Mouse (Mus musculus) liver, embryonic 11.5 days (tissue): ENCODE results near the gene Ddx46. TPM values are rescaled to one million over a fixed set of nuclear protein-coding genes. Genes with fewer than 3 reads are reported as not detected.

Experiments used
- ATAC-seq: fragments of 200-750 bp; cut with Nextera tagmentation; replicated peaks from 2 replicates; pipeline ENCODE4 v1.8.0; 2017; ENCODE audit warnings: moderate number of reproducible peaks, mild to moderate bottlenecking, moderate TSS enrichment, moderate library complexity; ENCODE audit not compliant: low FRiP score
- DNase-seq: peaks from one replicate; pipeline ENCODE4 v3.0.0-alpha.2; 2017; ENCODE audit warnings: low spot score
- H3K27ac ChIP-seq: fragments of 300-500 bp; sonication (generic); 2 replicates; pipeline ENCODE4 v1.5.1; 2014; ENCODE audit warnings: mild to moderate bottlenecking, low read depth, low read length, control low read depth
- H3K27me3 ChIP-seq: fragments of 300-500 bp; sonication (generic); replicated peaks from 2 replicates; pipeline ENCODE4 v1.6.1; 2014; ENCODE audit warnings: low read length, mixed read lengths; ENCODE audit not compliant: control insufficient read depth, insufficient read depth
- H3K36me3 ChIP-seq: fragments of 300-500 bp; sonication (generic); 2 replicates; pipeline ENCODE4 v1.6.1; 2014; ENCODE audit warnings: mild to moderate bottlenecking, low read length, moderate library complexity, mixed read lengths; ENCODE audit not compliant: control insufficient read depth, insufficient read depth
- H3K4me1 ChIP-seq: fragments of 300-500 bp; sonication (generic); replicated peaks from 2 replicates; pipeline ENCODE4 v1.6.1; 2014; ENCODE audit warnings: low read length, mixed read lengths; ENCODE audit not compliant: control insufficient read depth, insufficient read depth
- H3K4me2 ChIP-seq: fragments of 300-500 bp; sonication (generic); 2 replicates; pipeline ENCODE4 v1.6.1; 2014; ENCODE audit warnings: mild to moderate bottlenecking, control low read depth, moderate library complexity
- H3K4me3 ChIP-seq: fragments of 300-500 bp; sonication (generic); 2 replicates; pipeline ENCODE4 v1.5.1; 2014; ENCODE audit warnings: low read depth, low read length, control low read depth
- H3K9ac ChIP-seq: fragments of 300-500 bp; sonication (generic); 2 replicates; pipeline ENCODE4 v1.6.1; 2014; ENCODE audit warnings: low read depth, low read length, control low read depth
- H3K9me3 ChIP-seq: fragments of 300-500 bp; sonication (generic); 2 replicates; pipeline ENCODE4 v1.6.1; 2016; ENCODE audit warnings: low read length, inconsistent platforms, mixed read lengths; ENCODE audit not compliant: control insufficient read depth
- WGBS: fragments of 180-500 bp; shearing (Covaris S2); extraction: QIAGEN DNeasy Blood & Tissue Kit; methylation state at CpG from one replicate; pipeline ENCODE4 v1.1.7; 2014; 5-methylcytosine and 5-hydroxymethylcytosine counted together
- polyA plus RNA-seq: library from polyadenylated mRNA; unstranded; fragments of >200 nt; fragmentation: Nextera tagmentation; extraction: Ambion mirVana; gene quantifications from 2 replicates; pipeline ENCODE4 v1.2.1, GENCODE M21; 2014

Ddx46 gene
- polyA plus RNA-seq, 1 experiment from 2014 or later, result 54.0 TPM

- Histone ChIP-seq H3K4me3 (no peak overlapping the region), H3K27ac (no peak overlapping the region), H3K4me1 (no peaks in the 10 kb centered on the region), H3K9ac (no peak overlapping the region), H3K36me3 (peaks cover 17% of the 10 kb centered on the region; the same call in 1 of the 2 replicates), H3K9me3 (no peaks in the 10 kb centered on the region), H3K4me2 (no peak overlapping the region), H3K27me3 (no peaks in the 10 kb centered on the region)
- no peak for ATAC-seq
- no peak for DNase-seq
- WGBS, result 90% methylated on average over 2 of the region's 2 CpGs
Observed at GRCm38 (mm10) chr13:55721995-55722394, 87.2 kb downstream of the Ddx46 start.

GRCm38 (mm10) chr13:55726598-55727119 is 91.8 kb downstream of the Ddx46 start:
- H3K4me2 ChIP-seq, result peak overlapping the region; percentile 70
- peak overlapping the region; percentile 71 for H3K4me3 ChIP-seq
- no peaks in the 10 kb centered on the region for H3K9me3 ChIP-seq
- peak overlapping the region; percentile 97 for H3K27ac ChIP-seq
- DNase-seq (no peak), ATAC-seq (no peak)
- 6% methylated on average over 4 of the region's 4 CpGs for WGBS
- H3K4me1 ChIP-seq, result no peaks in the 10 kb centered on the region
- peak overlapping the region; percentile 83 for H3K9ac ChIP-seq
- H3K27me3 ChIP-seq, result no peaks in the 10 kb centered on the region
- H3K36me3 ChIP-seq, result peaks cover 4% of the 10 kb centered on the region; the same call in 1 of the 2 replicates

- Histone ChIP-seq H3K4me2 (peak within 1 kb of the TSS; percentile 70), H3K4me1 (no peaks in the 10 kb centered on the region), H3K36me3 (peaks cover 3% of the 10 kb centered on the region; the same call in 1 of the 2 replicates), H3K9ac (peak within 1 kb of the TSS; percentile 83), H3K27ac (peak within 1 kb of the TSS; percentile 97), H3K27me3 (no peaks in the 10 kb centered on the region), H3K9me3 (no peaks in the 10 kb centered on the region), H3K4me3 (peak within 1 kb of the TSS; percentile 71)
- under 1% methylated on average over 62 of the region's 73 CpGs for WGBS
- DNase-seq (peak; percentile 89), ATAC-seq (peak; percentile 87)
Observed at GRCm38 (mm10) chr13:55727120-55727838, 92.5 kb downstream of the Ddx46 start, which contains the start of gene Pcbd2. TSS of gene Pcbd2 (plus strand) at chr13:55727368.

- peak overlapping the region; percentile 97 for H3K27ac ChIP-seq
- peaks cover 3% of the 10 kb centered on the region; the same call in 1 of the 2 replicates for H3K36me3 ChIP-seq
- H3K27me3 ChIP-seq, result no peaks in the 10 kb centered on the region
- peak overlapping the region; percentile 71 for H3K4me3 ChIP-seq
- ATAC-seq (peak; percentile 77), DNase-seq (peak; percentile 78)
- 2% methylated on average over 19 of the region's 19 CpGs for WGBS
- H3K4me1 ChIP-seq, result no peaks in the 10 kb centered on the region
- peak overlapping the region; percentile 70 for H3K4me2 ChIP-seq
- peak overlapping the region; percentile 83 for H3K9ac ChIP-seq
- H3K9me3 ChIP-seq, result no peaks in the 10 kb centered on the region
Observed at GRCm38 (mm10) chr13:55727839-55728238, 93.0 kb downstream of the Ddx46 start.

GRCm38 (mm10) chr13:55730716-55731115 is 95.9 kb downstream of the Ddx46 start:
- Histone ChIP-seq H3K4me3 (no peak overlapping the region), H3K9ac (no peak overlapping the region), H3K4me1 (no peaks in the 10 kb centered on the region), H3K27me3 (no peaks in the 10 kb centered on the region), H3K4me2 (no peak overlapping the region), H3K9me3 (no peaks in the 10 kb centered on the region), H3K36me3 (no peaks in the 10 kb centered on the region; the same call in 1 of the 2 replicates), H3K27ac (no peak overlapping the region)
- no peak for ATAC-seq
- 89% methylated on average over 7 of the region's 7 CpGs for WGBS
- no peak for DNase-seq

Other genes with a start within 250 kb of the Ddx46 start
- not detected in 2 replicates for gene Slc34a1, start 236.8 kb upstream of the Ddx46 start, polyA plus RNA-seq
- gene Pfn3, start 219.8 kb upstream of the Ddx46 start, polyA plus RNA-seq, result not detected in 2 replicates
- 62.3 and 63.4 TPM in 2 replicates for gene F12, start 208.2 kb upstream of the Ddx46 start, polyA plus RNA-seq
- 45.8 and 49.0 TPM in 2 replicates for gene Grk6, start 190.0 kb upstream of the Ddx46 start, polyA plus RNA-seq
- 0.29 and 0.35 TPM in 2 replicates for gene Prr7, start 170.8 kb upstream of the Ddx46 start, polyA plus RNA-seq
- 64.9 and 69.0 TPM in 2 replicates for gene Dbn1, start 146.9 kb upstream of the Ddx46 start, polyA plus RNA-seq
- 86.4 and 94.6 TPM in 2 replicates for gene Pdlim7, start 121.4 kb upstream of the Ddx46 start, polyA plus RNA-seq
- gene Dok3, start 105.7 kb upstream of the Ddx46 start, polyA plus RNA-seq, result 4.3 and 6.0 TPM in 2 replicates
- gene Ddx41, start 98.4 kb upstream of the Ddx46 start, polyA plus RNA-seq, result 62.9 and 64.6 TPM in 2 replicates
- gene Fam193b, start 63.9 kb upstream of the Ddx46 start, polyA plus RNA-seq, result 18.7 and 25.3 TPM in 2 replicates
- 58.7 and 61.9 TPM in 2 replicates for gene Tmed9, start 61.3 kb upstream of the Ddx46 start, polyA plus RNA-seq
- 16.0 and 16.4 TPM in 2 replicates for gene B4galt7, start 35.1 kb upstream of the Ddx46 start, polyA plus RNA-seq
- 35.8 and 36.2 TPM in 2 replicates for gene Caml, start 12.0 kb upstream of the Ddx46 start, polyA plus RNA-seq
- 39.3 and 42.8 TPM in 2 replicates for gene B230219D22Rik, start 58.1 kb downstream of the Ddx46 start, polyA plus RNA-seq
- gene Txndc15, start 79.6 kb downstream of the Ddx46 start, polyA plus RNA-seq, result 49.9 and 50.2 TPM in 2 replicates
- 56.3 and 60.3 TPM in 2 replicates for gene Pcbd2, start 92.3 kb downstream of the Ddx46 start, polyA plus RNA-seq
- not detected in 2 replicates for gene Catsper3, start 149.5 kb downstream of the Ddx46 start, polyA plus RNA-seq
- 6.3 and 6.8 TPM in 2 replicates for gene Pitx1, start 201.2 kb downstream of the Ddx46 start, polyA plus RNA-seq